Mouse (Mus musculus): ENCODE results near the gene Wwp2.

DNA sequence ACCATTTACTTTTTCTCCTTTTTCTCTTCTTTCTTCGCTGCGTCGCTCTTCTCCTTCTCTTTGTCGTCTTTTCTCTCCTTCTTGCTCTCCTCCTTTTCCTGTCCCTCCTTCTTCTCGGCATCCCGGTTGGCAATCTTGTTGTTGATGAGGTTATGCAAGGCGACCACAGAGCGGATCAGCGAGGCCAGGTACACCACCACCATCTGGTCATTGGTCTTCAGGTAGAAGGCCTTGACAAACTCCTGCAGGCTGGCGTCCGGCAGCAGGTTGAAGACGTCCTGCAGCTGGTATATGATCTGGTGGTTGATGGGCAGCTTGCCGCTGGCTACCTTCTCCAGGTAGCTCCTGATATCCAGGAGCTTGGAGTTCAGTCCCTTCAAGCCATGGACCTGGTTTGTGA is 144.7 kb downstream of the Wwp2 start:
- no peak for TF ChIP-seq CTCF (IDR thresholded peaks at IDR 0.05; ENCODE audit: low read depth)
- TF ChIP-seq EP300 (optimal IDR thresholded peaks at IDR 0.05), result no peak

Measured in stomach, postnatal 0 days (tissue).